Mouse (Mus musculus) hindbrain, embryonic 14.5 days (tissue): ENCODE measurements around the gene Zmym3. TPM values are rescaled to one million over a fixed set of nuclear protein-coding genes. Genes with fewer than 3 reads are reported as not detected.

Source experiments
- ATAC-seq: fragments of 200-750 bp; cut with Nextera tagmentation; 2 replicates; pipeline ENCODE4 v1.8.0; 2017; ENCODE audit warnings: moderate number of reproducible peaks, mild to moderate bottlenecking, moderate TSS enrichment, moderate library complexity; ENCODE audit not compliant: low FRiP score
- DNase-seq: peaks from one replicate; pipeline ENCODE4 v3.0.0-alpha.2; 2015; ENCODE audit warnings: low spot score
- H3K27ac ChIP-seq: fragments of 300-500 bp; sonication (generic); 2 replicates; pipeline ENCODE4 v1.5.1; 2014; ENCODE audit warnings: mild to moderate bottlenecking, moderate library complexity
- H3K27me3 ChIP-seq: fragments of 300-500 bp; sonication (generic); 2 replicates; pipeline ENCODE4 v1.6.1; 2014; ENCODE audit warnings: mild to moderate bottlenecking, low read length, mixed read lengths; ENCODE audit not compliant: control insufficient read depth, insufficient read depth
- H3K36me3 ChIP-seq: fragments of 300-500 bp; sonication (generic); replicated peaks from 2 replicates; pipeline ENCODE4 v1.6.1; 2014; ENCODE audit not compliant: control insufficient read depth, insufficient read depth
- H3K4me1 ChIP-seq: fragments of 300-500 bp; sonication (generic); replicated peaks from 2 replicates; pipeline ENCODE4 v1.6.1; 2014; ENCODE audit warnings: antibody characterized with exemption, low read length, mixed read lengths; ENCODE audit not compliant: control insufficient read depth, insufficient read depth
- H3K4me2 ChIP-seq: fragments of 300-500 bp; sonication (generic); replicated peaks from 2 replicates; pipeline ENCODE4 v1.6.1; 2014; ENCODE audit warnings: mild to moderate bottlenecking, moderate library complexity
- H3K4me3 ChIP-seq: fragments of 300-500 bp; sonication (generic); replicated peaks from 2 replicates; pipeline ENCODE4 v1.5.1; 2014; ENCODE audit warnings: mild to moderate bottlenecking, low read length
- H3K9ac ChIP-seq: fragments of 300-500 bp; sonication (generic); 2 replicates; pipeline ENCODE4 v1.6.1; 2014
- H3K9me3 ChIP-seq: fragments of 300-500 bp; sonication (generic); 2 replicates; pipeline ENCODE4 v1.6.1; 2016; ENCODE audit warnings: low read length; ENCODE audit not compliant: control insufficient read depth
- WGBS: fragments of 180-500 bp; shearing (Covaris S2); extraction: QIAGEN DNeasy Blood & Tissue Kit; methylation state at CpG from one replicate; pipeline ENCODE4 v1.1.7; 2014; 5-methylcytosine and 5-hydroxymethylcytosine counted together
- polyA plus RNA-seq: library from polyadenylated mRNA; unstranded; fragments of >200 nt; fragmentation: Nextera tagmentation; extraction: Ambion mirVana; gene quantifications from 2 replicates; pipeline ENCODE4 v1.2.1, GENCODE M21; 2014

Zmym3 gene
- polyA plus RNA-seq = 66.6 and 72.7 TPM in 2 replicates

GRCm38 (mm10) chrX:101420700-101421095 is at the start of gene Zmym3:
Gene Zmym3 (minus strand): TSS chrX:101420849.
- WGBS = 20% methylated on average over 4 of the region's 4 CpGs
- Histone ChIP-seq H3K4me3 (peak within 1 kb of the TSS; percentile 55), H3K36me3 (0 out of 2 replicates have a peak, but pooled peaks cover 3% of the 10 kb centered on the region), H3K4me1 (no peaks in the 10 kb centered on the region; the same call in 1 of the 2 replicates), H3K9me3 (no peaks in the 10 kb centered on the region), H3K4me2 (peak within 1 kb of the TSS; percentile 60), H3K27ac (peak within 1 kb of the TSS; percentile 87), H3K27me3 (no peaks in the 10 kb centered on the region), H3K9ac (peak within 1 kb of the TSS; percentile 73)
- DNase-seq (no peak), ATAC-seq (no peak)

DNA sequence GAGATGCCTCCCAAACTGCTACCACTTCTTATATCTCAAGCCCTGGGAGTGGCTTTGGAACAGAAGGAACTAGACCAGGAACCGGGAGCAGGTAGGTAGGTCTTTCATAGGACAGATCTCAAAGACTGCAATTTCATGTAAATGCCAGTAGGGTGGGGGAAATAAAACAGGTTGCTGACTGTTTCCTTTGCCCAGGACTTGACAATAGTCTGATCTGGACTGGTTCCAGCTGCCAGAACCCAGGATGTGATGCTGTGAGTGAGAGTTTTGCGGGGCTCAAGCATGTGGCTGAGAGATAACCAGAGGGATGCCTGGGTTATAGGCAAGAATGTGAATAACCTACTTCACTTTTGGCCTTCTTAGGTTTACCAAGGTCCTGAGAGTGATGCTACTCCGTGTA is 30.9 kb upstream of the Zmym3 start:
- Histone ChIP-seq H3K27me3 (no peaks in the 10 kb centered on the region), H3K4me3 (no peak overlapping the region), H3K36me3 (peaks cover 49% of the 10 kb centered on the region), H3K4me1 (no peaks in the 10 kb centered on the region), H3K9ac (no peak overlapping the region), H3K9me3 (no peaks in the 10 kb centered on the region), H3K27ac (no peak overlapping the region), H3K4me2 (no peak overlapping the region)
- DNase-seq = no peak
- ATAC-seq = no peak
- WGBS = 86% methylated on average over 3 of the region's 3 CpGs

GRCm38 (mm10) chrX:101451147-101451546 is 30.5 kb upstream of the Zmym3 start:
- H3K4me2 ChIP-seq = no peak overlapping the region
- no peak overlapping the region for H3K4me3 ChIP-seq
- H3K4me1 ChIP-seq = no peaks in the 10 kb centered on the region
- 73% methylated on average over 1 of the region's 1 CpGs for WGBS
- H3K27ac ChIP-seq = no peak overlapping the region
- H3K36me3 ChIP-seq = peaks cover 54% of the 10 kb centered on the region
- ATAC-seq = no peak
- DNase-seq = no peak
- no peaks in the 10 kb centered on the region for H3K27me3 ChIP-seq
- H3K9me3 ChIP-seq = no peaks in the 10 kb centered on the region
- H3K9ac ChIP-seq = no peak overlapping the region

GRCm38 (mm10) chrX:101448886-101449475 is 28.3 kb upstream of the Zmym3 start, which contains the start of gene Itgb1bp2:
Gene Itgb1bp2 (plus strand): TSS chrX:101449088.
- H3K27ac ChIP-seq = no peak within 1 kb of the TSS
- no peaks in the 10 kb centered on the region for H3K9me3 ChIP-seq
- H3K4me2 ChIP-seq = no peak within 1 kb of the TSS
- no peak within 1 kb of the TSS for H3K4me3 ChIP-seq
- peaks cover 75% of the 10 kb centered on the region for H3K36me3 ChIP-seq
- ATAC-seq (no peak), DNase-seq (no peak)
- no peaks in the 10 kb centered on the region for H3K4me1 ChIP-seq
- 81% methylated on average over 4 of the region's 4 CpGs for WGBS
- no peak within 1 kb of the TSS for H3K9ac ChIP-seq
- no peaks in the 10 kb centered on the region for H3K27me3 ChIP-seq

DNA sequence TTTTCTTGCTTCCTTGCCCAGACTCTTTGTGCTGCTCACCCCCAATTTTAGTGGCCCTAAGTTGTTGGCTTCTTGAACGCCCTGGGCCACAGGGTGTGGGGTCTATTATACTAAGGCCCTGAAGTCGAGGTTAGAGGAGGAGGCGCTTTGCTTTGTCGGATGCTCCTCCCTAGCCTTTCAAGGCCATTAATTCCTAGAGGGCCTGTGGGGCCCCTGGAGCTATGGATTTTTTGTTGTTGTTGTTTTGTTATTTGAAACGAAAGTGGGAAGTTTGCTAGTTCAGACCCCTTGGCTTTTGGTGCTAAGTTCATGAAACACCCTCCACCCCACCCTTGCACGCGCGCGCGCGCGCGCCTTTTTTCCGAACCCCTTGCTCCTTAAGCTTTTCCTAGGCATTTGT is 9.3 kb upstream of the Zmym3 start:
- H3K9ac ChIP-seq = peak overlapping the region; percentile 83
- H3K27ac ChIP-seq = peak overlapping the region; percentile 95
- ATAC-seq = peak; percentile 58

GRCm38 (mm10) chrX:101429142-101429949 is 8.7 kb upstream of the Zmym3 start, which contains the start of gene Nono:
Gene Nono (plus strand): TSS chrX:101429318.
- H3K36me3 ChIP-seq = peaks cover 10% of the 10 kb centered on the region
- H3K4me3 ChIP-seq = peak within 1 kb of the TSS; percentile 64
- peak; percentile 92 for DNase-seq
- H3K9ac ChIP-seq = peak within 1 kb of the TSS; percentile 83
- no peaks in the 10 kb centered on the region for H3K9me3 ChIP-seq
- 26% methylated on average over 51 of the region's 51 CpGs for WGBS
- no peaks in the 10 kb centered on the region for H3K27me3 ChIP-seq
- peaks cover 13% of the 10 kb centered on the region for H3K4me1 ChIP-seq
- peak within 1 kb of the TSS; percentile 95 for H3K27ac ChIP-seq
- peak within 1 kb of the TSS; percentile 66 for H3K4me2 ChIP-seq
- ATAC-seq = peak; percentile 97

More for the DNA sequence above, 9.3 kb upstream of the Zmym3 start:
- 25% methylated on average over 14 of the region's 14 CpGs for WGBS
- Histone ChIP-seq H3K9me3 (no peaks in the 10 kb centered on the region), H3K4me2 (peak overlapping the region; percentile 66), H3K36me3 (peaks cover 10% of the 10 kb centered on the region), H3K4me3 (peak overlapping the region; percentile 64), H3K4me1 (peaks cover 13% of the 10 kb centered on the region), H3K27me3 (no peaks in the 10 kb centered on the region)
- peak; percentile 25 for DNase-seq

DNA sequence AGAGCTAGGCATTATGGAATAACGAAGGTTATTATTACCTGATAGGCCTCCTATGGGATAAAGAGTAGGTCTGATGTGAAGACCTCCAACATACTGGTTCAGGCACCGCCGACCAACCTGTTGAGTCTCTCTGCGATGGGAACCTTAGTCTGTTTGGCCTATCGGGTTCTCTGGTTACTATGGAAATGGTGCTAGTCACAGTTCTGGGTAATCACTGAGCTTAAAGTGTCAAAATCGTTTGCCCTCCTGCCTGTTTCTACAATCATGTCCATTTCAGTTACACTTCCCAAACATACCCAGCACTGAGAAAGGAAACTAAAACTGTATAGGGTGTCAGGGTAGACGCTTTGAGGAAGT is 8.1 kb upstream of the Zmym3 start:
- peaks cover 10% of the 10 kb centered on the region for H3K36me3 ChIP-seq
- WGBS = 37% methylated on average over 7 of the region's 7 CpGs
- H3K27me3 ChIP-seq = no peaks in the 10 kb centered on the region
- DNase-seq (no peak), ATAC-seq (0 out of 2 replicates have a peak, but pooled peaks have one; percentile 1)
- H3K9ac ChIP-seq = peak overlapping the region; percentile 18
- H3K4me2 ChIP-seq = peak overlapping the region; percentile 56
- H3K4me1 ChIP-seq = peaks cover 13% of the 10 kb centered on the region
- H3K9me3 ChIP-seq = no peaks in the 10 kb centered on the region
- peak overlapping the region; percentile 20 for H3K4me3 ChIP-seq
- H3K27ac ChIP-seq = peak overlapping the region; percentile 90

DNA sequence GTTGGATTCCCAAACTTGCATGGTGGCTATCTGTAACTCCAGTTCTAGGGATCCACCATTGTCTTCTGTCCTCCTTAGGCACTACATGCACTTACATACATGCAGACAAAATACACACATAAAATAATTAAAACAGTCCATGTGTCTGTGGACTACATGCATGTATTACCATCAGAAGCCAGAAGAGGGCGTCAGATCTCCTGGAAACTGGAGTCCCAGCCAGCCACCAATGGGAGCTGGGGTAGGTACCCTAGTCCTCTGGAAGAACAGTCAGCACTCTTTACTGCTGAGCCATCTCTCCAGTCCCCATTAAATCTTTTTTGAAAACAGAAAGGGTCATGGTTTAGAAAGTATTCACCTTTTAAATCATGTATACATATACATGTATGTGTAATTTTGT is 7.1 kb upstream of the Zmym3 start:
- H3K4me3 ChIP-seq = no peak overlapping the region
- peaks cover 10% of the 10 kb centered on the region for H3K36me3 ChIP-seq
- DNase-seq (no peak), ATAC-seq (no peak)
- H3K4me2 ChIP-seq = no peak overlapping the region
- no peak overlapping the region for H3K9ac ChIP-seq
- WGBS = 0% methylated on average over 1 of the region's 1 CpGs
- H3K27me3 ChIP-seq = no peaks in the 10 kb centered on the region
- H3K9me3 ChIP-seq = no peaks in the 10 kb centered on the region
- peaks cover 13% of the 10 kb centered on the region for H3K4me1 ChIP-seq
- peak overlapping the region; percentile 90; the same call in 1 of the 2 replicates for H3K27ac ChIP-seq

DNA sequence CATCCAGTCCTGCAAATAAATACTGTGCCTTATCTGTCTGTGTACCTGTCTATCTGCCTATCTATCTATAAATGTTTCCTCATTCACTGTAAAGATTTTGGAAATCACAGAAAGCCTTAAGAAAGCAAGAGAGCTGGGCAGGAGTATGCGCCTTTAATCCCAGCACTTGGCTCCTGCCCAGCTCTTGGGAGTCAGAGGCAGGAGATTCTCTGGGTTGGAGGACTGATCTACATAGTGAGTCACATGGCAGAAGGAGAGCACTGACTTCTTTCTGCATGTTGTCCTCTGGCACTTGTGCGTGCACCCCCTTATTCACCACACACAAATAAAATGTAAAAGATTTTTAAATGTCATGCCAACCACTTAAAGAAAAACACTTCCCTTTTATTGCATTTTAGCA is 2.8 kb upstream of the Zmym3 start:
- H3K36me3 ChIP-seq = no peaks in the 10 kb centered on the region
- no peak overlapping the region for H3K27ac ChIP-seq
- 90% methylated on average over 2 of the region's 2 CpGs for WGBS
- no peaks in the 10 kb centered on the region for H3K4me1 ChIP-seq
- ATAC-seq = no peak
- H3K4me3 ChIP-seq = no peak overlapping the region
- no peak overlapping the region for H3K4me2 ChIP-seq
- no peak for DNase-seq
- no peak overlapping the region for H3K9ac ChIP-seq
- no peaks in the 10 kb centered on the region for H3K9me3 ChIP-seq
- H3K27me3 ChIP-seq = no peaks in the 10 kb centered on the region
